Mouse (Mus musculus) lung, postnatal 36 days (tissue): Measurements from ENCODE around the gene Ssh3.

Experiments
- DNase-seq: peaks from one replicate; pipeline ENCODE4 v3.0.0; 2022; ENCODE audit warnings: mixed read lengths

Gene Ssh3

GRCm38 (mm10) chr19:4240247-4240668 lies 28.7 kb downstream of the Ssh3 start:
- DNase-seq = no peak

DNA sequence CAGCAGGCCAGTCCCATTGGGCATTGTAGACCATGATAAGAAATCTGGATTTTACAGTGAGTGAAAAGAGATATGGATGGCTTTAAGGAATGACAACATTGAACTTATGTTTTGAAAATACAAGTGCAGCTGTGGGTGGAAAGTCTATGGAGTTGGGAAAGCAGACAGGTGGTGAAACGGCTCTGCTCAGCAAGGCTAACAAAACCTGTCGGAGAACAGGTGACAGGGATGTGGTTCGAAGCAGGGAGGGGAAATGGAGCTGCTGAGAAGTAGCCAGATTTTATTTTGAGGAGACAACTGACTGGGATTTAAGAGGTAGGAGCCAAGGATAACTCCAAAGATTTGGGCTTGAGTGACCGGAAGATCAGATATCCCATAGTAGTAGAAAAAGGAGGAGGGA lies 34.4 kb downstream of the Ssh3 start:
- DNase-seq = no peak

DNA sequence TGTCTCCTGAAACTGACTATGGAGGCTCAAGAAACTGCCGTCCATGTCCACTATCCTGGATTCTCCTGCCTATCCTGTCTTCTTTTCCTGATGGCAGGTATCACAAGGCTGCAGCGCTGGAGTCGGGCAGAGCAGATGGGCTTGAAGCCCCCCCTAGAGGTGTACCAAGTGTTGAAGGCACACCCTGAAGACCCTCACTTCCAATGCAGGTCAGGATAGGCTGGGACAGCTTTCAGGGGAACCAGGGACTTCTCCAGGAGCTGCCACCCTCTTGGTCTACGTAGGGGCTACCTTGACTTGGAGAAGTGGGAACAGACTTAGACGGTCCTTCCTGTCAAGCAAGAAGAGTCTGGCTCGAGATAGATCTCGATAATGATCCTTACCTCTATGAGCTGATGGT lies 36.3 kb downstream of the Ssh3 start:
- no peak for DNase-seq

GRCm38 (mm10) chr19:4232186-4232572 lies 36.8 kb downstream of the Ssh3 start:
- DNase-seq = peak; percentile 85

DNA sequence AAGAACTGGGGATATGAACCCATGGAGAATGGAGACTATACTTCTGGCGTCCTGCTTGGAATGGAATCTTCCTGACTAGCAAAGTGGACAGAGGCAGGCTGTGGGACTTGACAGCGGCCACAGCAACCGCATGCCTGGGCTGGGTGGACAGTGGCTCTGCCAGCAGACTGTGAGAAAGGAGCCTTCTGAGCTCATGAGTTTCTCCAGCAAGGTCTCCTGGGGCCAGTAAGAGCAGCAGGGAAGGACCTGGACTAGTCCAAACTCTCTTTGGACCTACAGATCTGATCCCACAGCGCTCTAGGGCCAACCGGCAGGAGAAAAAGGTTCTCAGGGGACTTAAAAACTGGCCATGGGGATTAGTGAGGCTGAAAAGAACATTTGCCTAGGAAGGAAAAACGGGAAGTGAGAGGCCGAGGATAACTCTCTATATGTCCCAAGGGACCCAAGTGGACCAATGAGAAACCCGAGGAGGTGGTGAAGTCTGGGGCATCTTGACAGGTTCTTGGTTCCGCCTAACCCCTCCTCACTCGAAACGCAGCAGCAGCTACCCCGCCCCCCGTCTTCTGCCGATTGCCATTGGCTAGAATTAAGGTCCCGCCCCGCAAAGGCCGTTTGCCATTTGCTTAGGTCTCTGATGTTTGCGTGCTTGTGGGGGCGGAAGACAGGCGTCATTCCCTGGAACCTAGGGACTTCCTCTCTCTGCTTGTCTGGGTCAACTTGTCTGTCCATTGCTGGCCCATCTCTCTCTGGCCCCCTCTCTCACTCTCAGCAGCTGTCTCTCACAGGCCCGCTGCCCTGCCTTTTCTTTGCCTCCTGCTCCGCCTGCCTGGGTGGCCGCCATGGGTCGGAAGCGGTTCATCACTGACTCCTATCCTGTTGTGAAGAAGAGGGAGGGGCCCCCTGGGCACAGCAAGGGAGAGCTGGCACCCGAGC lies 37.5 kb downstream of the Ssh3 start, which contains the start of gene Pold4:
TSS of gene Pold4 (plus strand) at position 647 of the 933 bp plus-strand sequence.
- peak; percentile 100 for DNase-seq

DNA sequence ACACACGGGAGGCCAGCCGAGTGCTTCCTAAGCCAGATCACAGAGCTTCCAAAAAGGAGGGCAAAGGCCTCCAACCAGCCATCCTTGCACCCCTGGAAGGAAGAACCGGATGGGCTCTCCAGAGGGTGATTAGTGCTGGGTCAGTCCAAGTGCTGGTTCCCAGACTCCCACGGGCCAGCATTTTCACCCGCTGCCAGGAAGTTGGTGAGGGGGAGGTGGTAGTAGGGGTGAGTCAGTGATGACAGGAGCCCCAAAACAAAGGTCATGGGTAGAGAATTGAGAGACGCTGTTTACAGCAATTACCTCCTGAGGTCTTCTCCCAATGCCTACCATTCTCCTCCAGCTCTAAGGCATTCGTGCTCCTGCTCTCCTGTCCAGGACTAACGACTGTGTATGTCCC lies 38.6 kb downstream of the Ssh3 start:
- peak; percentile 37 for DNase-seq

DNA sequence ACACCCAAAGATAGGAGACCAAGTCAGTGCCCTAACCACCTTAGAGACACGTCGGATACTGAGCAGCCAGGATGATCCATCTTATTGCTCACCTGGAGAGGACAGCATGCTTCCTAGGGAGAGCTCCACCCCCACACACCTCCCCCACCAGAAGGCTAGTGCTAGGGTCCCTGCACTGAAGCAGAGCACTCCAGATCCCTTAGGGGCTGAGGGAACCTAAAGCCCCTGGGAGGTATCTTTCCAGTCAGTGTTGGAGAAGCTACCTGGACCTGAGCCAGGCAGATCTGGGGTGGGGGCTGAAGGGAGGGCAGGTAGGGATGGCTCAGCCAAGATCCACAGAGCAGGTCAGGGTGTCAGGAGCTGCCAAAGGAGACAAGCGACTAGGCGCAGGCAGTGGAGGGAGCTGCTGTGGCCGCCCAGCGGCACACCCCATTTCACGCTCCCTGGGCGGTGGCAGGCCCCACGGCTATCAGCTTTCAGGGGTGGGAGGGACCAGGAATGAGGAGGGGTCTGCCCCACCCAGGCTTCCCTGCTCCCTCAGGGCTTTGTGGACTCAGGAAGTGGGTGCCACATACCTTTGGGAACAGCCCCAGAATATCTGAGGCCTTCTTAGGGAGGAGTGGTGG lies 39.4 kb downstream of the Ssh3 start:
- no peak for DNase-seq

DNA sequence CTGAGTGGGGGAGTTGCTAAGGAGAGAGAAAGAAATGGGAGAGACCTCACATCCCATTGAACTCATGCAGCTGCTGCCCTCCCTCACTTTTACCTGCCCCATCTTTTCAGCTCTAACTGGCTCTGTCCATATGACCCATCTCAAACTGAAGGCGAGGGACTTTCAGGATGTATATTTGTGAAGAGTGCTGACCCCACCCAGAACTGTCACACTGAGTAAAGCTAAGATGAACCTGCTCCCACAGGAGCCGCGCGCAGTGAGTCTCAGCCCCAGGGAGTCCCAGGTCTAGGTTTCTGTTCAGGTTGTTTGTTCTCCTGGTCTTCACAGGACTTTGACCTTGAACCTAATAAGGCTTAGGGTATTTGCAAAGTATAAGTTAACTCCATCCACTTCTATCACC lies 40.1 kb downstream of the Ssh3 start:
- DNase-seq = no peak

GRCm38 (mm10) chr19:4227894-4228678 lies 40.9 kb downstream of the Ssh3 start:
- DNase-seq = peak; percentile 86

DNA sequence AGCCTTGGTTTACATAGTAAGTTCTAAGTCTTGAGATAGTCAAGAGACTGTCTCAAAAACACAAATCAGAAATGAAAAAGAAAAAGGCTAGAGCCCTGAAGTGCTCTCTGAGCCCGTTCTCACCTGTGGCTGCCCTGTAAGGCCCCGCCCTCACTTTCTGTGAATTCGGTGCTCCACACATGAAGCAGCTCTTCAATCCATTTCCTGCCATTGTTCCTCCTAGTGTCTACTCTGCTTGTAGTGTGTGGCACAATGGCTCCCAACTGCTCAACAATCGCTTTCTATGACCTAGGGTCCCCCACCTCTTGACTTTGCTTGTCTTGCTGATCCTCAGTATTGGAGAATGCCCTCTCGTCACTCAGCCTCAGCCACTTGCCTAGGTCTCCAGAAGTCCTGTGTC lies 41.5 kb downstream of the Ssh3 start:
- no peak for DNase-seq

GRCm38 (mm10) chr19:4226779-4227178 lies 42.2 kb downstream of the Ssh3 start:
- no peak for DNase-seq

GRCm38 (mm10) chr19:4222165-4222564 lies 46.8 kb downstream of the Ssh3 start:
- DNase-seq = peak; percentile 42

GRCm38 (mm10) chr19:4220957-4221743 lies 47.8 kb downstream of the Ssh3 start:
- peak; percentile 65 for DNase-seq

GRCm38 (mm10) chr19:4220416-4220815 lies 48.6 kb downstream of the Ssh3 start:
- no peak for DNase-seq

DNA sequence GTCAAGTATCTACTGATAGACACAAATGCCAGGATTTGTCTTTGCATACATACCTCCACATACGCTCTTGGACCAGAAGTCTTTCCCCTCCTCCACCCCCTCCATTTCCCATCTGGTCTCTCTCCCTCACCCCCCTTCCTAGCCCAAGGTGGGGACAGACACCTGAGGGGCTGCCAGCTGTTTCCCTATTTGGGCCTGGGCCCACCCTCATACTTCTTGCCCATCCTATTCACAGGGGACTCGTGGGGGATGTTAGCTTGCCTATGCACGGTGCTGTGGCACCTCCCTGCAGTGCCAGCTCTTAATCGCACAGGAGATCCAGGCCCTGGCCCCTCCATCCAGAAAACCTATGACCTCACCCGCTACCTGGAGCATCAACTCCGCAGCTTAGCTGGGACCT lies 49.0 kb downstream of the Ssh3 start:
- no peak for DNase-seq

DNA sequence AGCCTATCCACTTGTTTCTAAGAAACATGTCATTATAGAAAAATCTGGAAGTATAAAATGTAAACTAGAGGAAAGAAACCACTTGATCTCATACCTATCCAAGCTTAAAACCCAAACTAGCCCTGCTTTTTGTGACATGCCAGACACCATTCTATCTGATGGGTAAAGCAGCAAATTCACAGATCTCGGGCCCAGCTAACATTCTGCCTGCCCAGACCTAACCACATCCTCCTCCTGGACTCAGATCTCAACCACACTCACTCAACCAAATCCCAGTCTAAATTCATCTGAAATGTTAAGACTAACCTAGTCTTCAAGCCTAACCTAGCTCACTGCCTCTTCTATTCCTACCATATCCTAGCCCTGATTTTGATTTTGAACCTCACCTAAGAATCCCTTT lies 50.2 kb downstream of the Ssh3 start:
- DNase-seq = no peak

DNA sequence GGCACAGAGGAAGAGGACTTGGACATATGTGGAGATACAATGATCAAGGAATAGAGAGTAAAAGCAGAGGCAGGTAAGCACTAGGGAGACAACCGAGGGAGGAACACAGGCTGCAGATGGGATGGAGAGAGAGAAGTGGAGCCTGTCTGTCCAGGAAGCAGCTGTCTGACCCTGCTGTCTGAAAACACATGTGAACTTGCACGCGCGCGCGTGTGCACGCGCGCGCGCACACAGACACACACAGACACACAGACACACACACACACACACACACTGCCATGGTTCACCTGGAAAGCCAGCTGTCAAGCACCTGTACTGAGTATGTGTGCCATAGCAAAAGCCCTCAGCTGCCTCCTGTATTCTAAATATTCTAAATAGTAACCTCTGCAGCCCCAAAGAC lies 50.7 kb downstream of the Ssh3 start:
- DNase-seq = no peak

GRCm38 (mm10) chr19:4217855-4218254 lies 51.1 kb downstream of the Ssh3 start:
- DNase-seq = no peak

- DNase-seq = no peak
These were observed 51.8 kb downstream of the Ssh3 start for GRCm38 (mm10) chr19:4217140-4217539.

DNA sequence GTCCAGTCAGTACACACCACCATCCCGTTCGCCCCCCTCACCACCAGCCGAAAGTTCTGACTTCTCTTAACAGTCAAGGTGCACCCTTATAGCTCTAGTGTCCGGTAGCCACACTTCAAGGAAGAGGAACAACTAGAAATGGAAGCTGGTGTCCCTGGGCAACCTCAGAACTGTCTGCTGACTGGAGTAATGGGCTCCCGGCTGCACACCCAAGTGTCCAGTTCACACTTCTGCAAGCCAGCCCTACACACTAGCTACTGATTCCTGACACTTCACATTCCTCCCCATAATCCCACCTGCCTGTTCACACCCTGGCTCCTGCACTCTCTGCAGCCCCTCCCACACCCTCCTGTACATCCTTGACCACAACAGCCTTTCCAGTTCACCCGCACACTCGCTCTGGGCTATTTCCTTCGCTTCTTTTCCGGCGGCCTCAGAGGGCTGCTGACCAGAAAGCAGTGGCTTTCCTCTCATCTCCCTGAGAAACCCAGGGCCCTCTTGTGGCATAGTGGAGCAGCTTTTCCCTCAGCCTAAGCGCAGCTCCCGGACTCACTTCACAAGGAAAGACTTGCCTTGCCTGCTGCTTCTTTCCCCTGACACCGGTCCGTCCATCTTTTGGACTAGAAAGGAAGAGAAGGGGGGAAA lies 52.8 kb downstream of the Ssh3 start:
- peak; percentile 62 for DNase-seq

DNA sequence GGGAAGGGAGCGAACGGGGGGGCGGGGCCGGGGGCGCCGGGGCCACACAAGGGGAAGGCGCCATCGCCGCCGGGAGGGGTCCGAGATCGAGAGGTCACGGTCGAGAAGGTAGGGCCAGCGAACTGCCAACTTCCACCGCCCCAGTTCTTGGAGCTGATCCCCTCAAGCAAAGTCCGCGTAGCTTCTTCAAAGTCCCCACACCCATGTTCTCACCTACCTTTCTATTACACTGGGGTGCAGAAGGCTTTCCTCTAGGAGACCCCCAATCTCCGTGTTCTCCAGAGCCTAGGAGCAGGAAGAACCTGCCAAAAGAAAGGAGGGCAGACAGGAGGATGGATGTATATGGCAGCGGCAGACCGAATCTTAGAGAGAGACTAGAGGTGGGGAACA lies 53.5 kb downstream of the Ssh3 start:
- no peak for DNase-seq
